Mouse (Mus musculus) stomach, embryonic 15.5 days (tissue): ENCODE data around the gene Racgap1. TPM values are rescaled to one million over a fixed set of nuclear protein-coding genes. Genes with fewer than 3 reads are reported as not detected.

ENCODE experiments used
- ATAC-seq: fragments of 200-750 bp; cut with Nextera tagmentation; 2 replicates; pipeline ENCODE4 v1.8.0; 2017; ENCODE audit warnings: low read depth, moderate number of reproducible peaks, moderate TSS enrichment; ENCODE audit not compliant: insufficient read depth, low FRiP score
- H3K27ac ChIP-seq: fragments of 300-500 bp; sonication (generic); 2 replicates; pipeline ENCODE4 v1.5.1; 2015; ENCODE audit warnings: mild to moderate bottlenecking, inconsistent platforms
- H3K27me3 ChIP-seq: fragments of 300-500 bp; sonication (generic); replicated peaks from 2 replicates; pipeline ENCODE4 v1.6.1; 2015; ENCODE audit warnings: inconsistent platforms
- H3K36me3 ChIP-seq: fragments of 300-500 bp; sonication (generic); 2 replicates; pipeline ENCODE4 v1.6.1; 2015; ENCODE audit warnings: inconsistent platforms
- H3K4me1 ChIP-seq: fragments of 300-500 bp; sonication (generic); 2 replicates; pipeline ENCODE4 v1.6.1; 2015; ENCODE audit warnings: inconsistent platforms
- H3K4me2 ChIP-seq: fragments of 300-500 bp; sonication (generic); 2 replicates; pipeline ENCODE4 v1.6.1; 2015; ENCODE audit warnings: mild to moderate bottlenecking, inconsistent platforms
- H3K4me3 ChIP-seq: fragments of 300-500 bp; sonication (generic); replicated peaks from 2 replicates; pipeline ENCODE4 v1.5.1; 2015; ENCODE audit warnings: inconsistent platforms
- H3K9ac ChIP-seq: fragments of 300-500 bp; sonication (generic); 2 replicates; pipeline ENCODE4 v1.6.1; 2015; ENCODE audit warnings: inconsistent platforms
- H3K9me3 ChIP-seq: fragments of 300-500 bp; sonication (generic); 2 replicates; pipeline ENCODE4 v1.6.1; 2016; ENCODE audit warnings: inconsistent platforms
- WGBS: fragments of 180-500 bp; shearing (Covaris S2); methylation state at CpG from one replicate; pipeline ENCODE4 v1.1.7; 2015; 5-methylcytosine and 5-hydroxymethylcytosine counted together
- polyA plus RNA-seq: library from polyadenylated mRNA; unstranded; fragments of >200 nt; fragmentation: Nextera tagmentation; extraction: Ambion mirVana; gene quantifications from 2 replicates; pipeline ENCODE4 v1.2.1, GENCODE M21; 2015

Gene Racgap1
- polyA plus RNA-seq, 1 experiment from 2014 or later: 115 TPM

DNA sequence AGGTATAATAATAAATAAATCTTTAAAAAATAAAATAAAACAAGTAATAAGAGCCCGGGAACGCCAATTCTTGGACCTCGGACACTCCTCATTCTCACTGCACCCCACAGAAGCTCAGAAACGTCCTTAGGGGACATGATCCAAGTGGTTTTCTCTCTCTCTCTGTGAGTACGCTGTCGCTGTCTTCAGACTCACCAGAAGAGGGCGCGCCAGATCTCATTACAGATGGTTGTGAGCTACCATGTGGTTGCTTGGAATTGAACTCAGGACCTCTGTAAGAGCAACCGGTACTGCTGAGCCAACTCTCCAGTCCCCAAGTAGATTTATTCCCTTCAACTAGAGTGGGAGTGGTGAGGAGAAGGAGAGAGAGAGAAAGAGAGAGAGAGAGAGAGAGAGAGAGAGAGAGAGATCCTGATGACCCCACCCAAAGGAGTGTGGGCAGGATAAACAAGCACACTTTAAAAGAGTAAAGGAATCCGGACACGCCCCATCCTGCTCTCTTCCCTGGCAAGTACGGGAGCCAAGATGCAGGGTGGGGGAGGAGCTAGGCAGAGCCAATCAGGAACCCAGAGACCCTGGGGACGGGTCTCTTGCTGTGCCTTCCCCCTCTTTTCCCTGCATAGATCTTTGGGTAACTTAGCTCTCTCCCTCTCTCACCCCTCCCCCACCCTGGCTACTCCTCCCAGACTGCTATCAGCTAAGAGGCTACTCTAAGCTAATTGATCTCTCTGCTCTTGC, 26.8 kb upstream of the Racgap1 start:
- Histone ChIP-seq H3K9ac (no peak overlapping the region), H3K4me2 (no peak overlapping the region), H3K9me3 (no peaks in the 10 kb centered on the region), H3K4me1 (peaks cover 5% of the 10 kb centered on the region; the same call in 1 of the 2 replicates), H3K36me3 (no peaks in the 10 kb centered on the region), H3K27ac (no peak overlapping the region), H3K27me3 (peaks cover 7% of the 10 kb centered on the region), H3K4me3 (no peak overlapping the region)
- WGBS: 15% methylated on average over 13 of the region's 13 CpGs
- no peak for ATAC-seq

DNA sequence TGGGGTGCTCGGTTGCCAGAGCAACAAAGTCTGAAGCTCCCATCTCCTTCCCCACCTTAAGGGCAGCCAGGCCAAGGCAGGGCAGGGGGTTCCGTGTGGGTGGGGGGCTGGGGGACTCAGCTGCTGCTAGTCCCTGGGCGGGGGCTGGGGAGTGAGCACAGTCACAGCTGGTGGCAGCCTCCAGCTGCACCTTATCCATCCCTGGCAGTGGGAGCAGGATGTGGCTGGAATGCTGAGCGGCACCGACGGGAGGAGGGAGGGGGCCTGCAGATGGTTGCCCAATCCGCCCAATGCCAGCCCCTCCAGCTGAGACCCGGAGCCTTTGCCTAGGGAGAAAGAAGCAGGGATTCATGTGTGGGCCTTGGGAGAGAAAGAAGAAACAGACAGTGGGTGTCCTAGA, 25.6 kb upstream of the Racgap1 start:
- Histone ChIP-seq H3K9ac (no peak overlapping the region), H3K4me3 (no peak overlapping the region), H3K4me2 (no peak overlapping the region), H3K9me3 (no peaks in the 10 kb centered on the region), H3K27ac (no peak overlapping the region), H3K36me3 (no peaks in the 10 kb centered on the region), H3K27me3 (peaks cover 15% of the 10 kb centered on the region), H3K4me1 (peaks cover 5% of the 10 kb centered on the region; the same call in 1 of the 2 replicates)
- 37% methylated on average over 8 of the region's 8 CpGs for WGBS
- ATAC-seq: no peak

DNA sequence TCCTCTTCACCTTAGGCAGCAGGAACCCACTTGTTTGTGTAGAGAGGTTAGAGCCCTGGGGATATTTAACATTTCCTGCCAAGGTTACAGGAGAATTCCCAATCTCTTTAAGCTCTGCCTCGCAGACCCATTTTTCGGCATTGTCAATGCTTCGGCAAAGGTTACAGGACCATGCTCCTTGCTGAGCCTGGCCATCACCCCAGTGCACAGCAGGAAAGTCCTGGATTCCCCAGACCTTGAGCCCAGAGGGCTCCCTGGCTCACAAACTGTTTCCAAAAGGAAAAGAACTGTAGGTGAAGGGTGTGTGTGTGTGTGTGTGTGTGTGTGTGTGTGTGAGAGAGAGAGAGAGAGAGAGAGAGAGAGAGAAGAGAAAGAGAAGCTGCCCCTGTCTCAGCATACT, 23.4 kb upstream of the Racgap1 start:
- WGBS: 92% methylated on average over 3 of the region's 3 CpGs
- no peak overlapping the region for H3K9ac ChIP-seq
- H3K9me3 ChIP-seq: no peaks in the 10 kb centered on the region
- peaks cover 26% of the 10 kb centered on the region for H3K27me3 ChIP-seq
- peaks cover 10% of the 10 kb centered on the region; the same call in 1 of the 2 replicates for H3K4me1 ChIP-seq
- no peak overlapping the region for H3K27ac ChIP-seq
- H3K4me2 ChIP-seq: no peak overlapping the region
- no peak for ATAC-seq
- H3K36me3 ChIP-seq: no peaks in the 10 kb centered on the region
- no peak overlapping the region for H3K4me3 ChIP-seq

DNA sequence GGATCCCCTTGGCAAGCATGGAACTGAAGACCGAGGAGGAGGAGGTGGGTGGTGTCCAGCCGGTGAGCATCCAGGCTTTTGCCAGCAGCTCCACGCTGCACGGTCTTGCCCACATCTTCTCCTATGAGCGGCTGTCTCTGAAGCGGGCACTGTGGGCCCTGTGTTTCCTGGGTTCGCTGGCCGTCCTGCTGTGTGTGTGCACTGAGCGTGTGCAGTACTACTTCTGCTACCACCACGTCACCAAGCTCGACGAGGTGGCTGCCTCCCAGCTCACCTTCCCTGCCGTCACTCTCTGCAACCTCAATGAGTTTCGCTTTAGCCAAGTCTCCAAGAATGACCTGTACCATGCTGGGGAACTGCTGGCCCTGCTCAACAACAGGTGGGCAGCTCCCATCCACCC, 20.3 kb upstream of the Racgap1 start:
- Histone ChIP-seq H3K4me2 (no peak overlapping the region), H3K4me1 (0 out of 2 replicates have a peak, but pooled peaks cover 5% of the 10 kb centered on the region), H3K36me3 (no peaks in the 10 kb centered on the region), H3K9ac (no peak overlapping the region), H3K27me3 (peaks cover 42% of the 10 kb centered on the region), H3K9me3 (no peaks in the 10 kb centered on the region), H3K27ac (no peak overlapping the region), H3K4me3 (0 out of 2 replicates have a peak overlapping the region, but pooled peaks have one; percentile 2)
- no peak for ATAC-seq
- 67% methylated on average over 14 of the region's 14 CpGs for WGBS

DNA sequence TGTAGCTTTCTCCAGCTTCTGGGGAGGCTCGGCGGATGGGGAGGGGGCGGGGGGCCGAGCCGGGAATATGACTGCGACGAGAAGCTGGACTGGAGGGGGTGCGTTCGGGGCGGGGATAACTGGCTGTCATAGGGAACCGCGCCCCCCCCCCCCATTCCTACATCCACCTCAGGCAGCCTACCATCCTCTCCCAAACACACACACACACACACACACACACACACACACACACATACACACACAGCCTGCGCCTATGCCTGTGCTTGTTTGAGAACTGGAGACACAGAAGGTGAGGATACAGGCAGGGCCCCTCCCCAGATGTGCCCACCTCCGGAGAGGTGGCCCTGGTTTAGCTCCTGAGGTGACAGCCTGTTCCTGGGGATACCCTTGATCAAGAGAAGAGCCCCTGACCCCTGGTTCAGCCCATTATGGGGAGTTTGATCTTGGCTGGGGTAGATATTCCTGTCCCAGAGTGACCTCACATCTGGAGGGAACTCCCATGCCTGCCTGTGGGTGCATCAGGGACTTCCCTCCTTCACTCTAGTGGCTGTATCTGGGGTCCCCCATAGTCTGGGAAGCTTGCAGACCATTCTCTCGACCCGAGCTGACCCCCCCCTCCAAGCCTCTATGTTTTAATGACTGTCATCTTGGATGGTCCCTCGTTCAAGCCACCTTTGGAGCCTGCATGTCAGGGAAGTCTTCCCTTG, 19.7 kb upstream of the Racgap1 start:
- Histone ChIP-seq H3K4me1 (0 out of 2 replicates have a peak, but pooled peaks cover 5% of the 10 kb centered on the region), H3K4me3 (peak overlapping the region; percentile 51), H3K9me3 (no peaks in the 10 kb centered on the region), H3K9ac (peak overlapping the region; percentile 25; the same call in 1 of the 2 replicates), H3K36me3 (no peaks in the 10 kb centered on the region), H3K27ac (no peak overlapping the region), H3K4me2 (peak overlapping the region; percentile 97), H3K27me3 (peaks cover 49% of the 10 kb centered on the region)
- ATAC-seq: no peak
- 13% methylated on average over 14 of the region's 17 CpGs for WGBS

DNA sequence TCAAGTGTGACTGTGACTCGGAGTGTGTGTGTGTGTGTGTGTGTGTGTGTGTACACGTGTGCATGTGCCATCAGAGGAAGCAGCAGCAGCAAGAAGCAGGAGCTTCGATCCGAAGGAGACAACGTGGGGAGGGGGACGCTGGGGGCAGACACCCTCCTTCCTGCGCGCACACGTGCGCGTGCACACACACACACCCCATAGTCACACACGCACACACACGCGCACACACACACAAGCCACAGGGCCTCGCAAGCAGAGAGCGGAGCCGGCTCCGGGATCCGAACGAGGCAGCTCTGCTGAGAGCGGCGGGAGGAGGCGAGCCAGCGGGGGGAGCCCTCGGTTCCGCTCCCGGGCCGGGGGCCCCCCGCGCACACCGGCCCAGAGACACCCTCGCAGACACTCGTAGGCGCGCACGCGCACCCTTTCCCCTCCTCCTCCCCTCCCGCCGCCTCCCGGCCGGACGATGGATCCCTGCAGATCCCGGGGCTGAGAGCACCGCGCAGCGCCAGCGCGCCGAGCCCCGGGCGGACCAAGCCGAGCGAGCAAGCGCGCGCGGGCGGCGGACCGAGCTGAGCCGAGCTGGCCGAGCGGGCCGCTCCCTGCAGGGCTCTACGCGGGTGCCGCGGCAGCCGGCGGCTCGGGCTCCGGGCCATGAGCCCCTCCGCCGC, 18.8 kb upstream of the Racgap1 start, which contains the start of gene Asic1:
Gene Asic1, plus strand, starts transcription at position 215 of the 668 bp plus-strand sequence.
- H3K36me3 ChIP-seq: no peaks in the 10 kb centered on the region
- 0 out of 2 replicates have a peak, but pooled peaks cover 5% of the 10 kb centered on the region for H3K4me1 ChIP-seq
- ATAC-seq: peak; percentile 67
- H3K4me3 ChIP-seq: peak within 1 kb of the TSS; percentile 51
- WGBS: under 1% methylated on average over 60 of the region's 74 CpGs
- peak within 1 kb of the TSS; percentile 25; the same call in 1 of the 2 replicates for H3K9ac ChIP-seq
- H3K27ac ChIP-seq: no peak within 1 kb of the TSS
- H3K27me3 ChIP-seq: peaks cover 55% of the 10 kb centered on the region
- no peaks in the 10 kb centered on the region for H3K9me3 ChIP-seq
- H3K4me2 ChIP-seq: peak within 1 kb of the TSS; percentile 97

DNA sequence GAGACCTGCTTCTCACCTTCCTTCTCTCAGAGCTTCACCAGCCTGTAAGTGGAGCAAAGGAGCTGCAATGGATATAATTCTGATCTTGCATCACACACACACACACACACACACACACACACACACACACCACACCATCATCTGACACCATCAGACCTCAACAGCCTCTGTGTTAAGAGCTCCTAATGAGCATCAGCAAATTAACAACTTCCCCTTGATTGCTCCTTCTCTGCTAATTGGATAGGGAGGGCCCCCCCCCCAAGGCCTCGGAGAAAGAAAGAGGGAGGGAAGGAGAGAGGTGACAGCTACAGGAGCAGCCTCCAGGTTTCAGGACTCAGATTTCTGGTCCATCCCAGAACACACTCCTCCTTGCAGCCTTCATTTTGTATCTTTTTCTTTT, 17.9 kb upstream of the Racgap1 start:
- H3K4me1 ChIP-seq: peaks cover 14% of the 10 kb centered on the region
- H3K9me3 ChIP-seq: no peaks in the 10 kb centered on the region
- no peak overlapping the region for H3K27ac ChIP-seq
- H3K36me3 ChIP-seq: no peaks in the 10 kb centered on the region
- 0% methylated on average over 1 of the region's 1 CpGs for WGBS
- ATAC-seq: no peak
- H3K9ac ChIP-seq: no peak overlapping the region
- no peak overlapping the region for H3K4me3 ChIP-seq
- peaks cover 59% of the 10 kb centered on the region for H3K27me3 ChIP-seq
- H3K4me2 ChIP-seq: no peak overlapping the region

DNA sequence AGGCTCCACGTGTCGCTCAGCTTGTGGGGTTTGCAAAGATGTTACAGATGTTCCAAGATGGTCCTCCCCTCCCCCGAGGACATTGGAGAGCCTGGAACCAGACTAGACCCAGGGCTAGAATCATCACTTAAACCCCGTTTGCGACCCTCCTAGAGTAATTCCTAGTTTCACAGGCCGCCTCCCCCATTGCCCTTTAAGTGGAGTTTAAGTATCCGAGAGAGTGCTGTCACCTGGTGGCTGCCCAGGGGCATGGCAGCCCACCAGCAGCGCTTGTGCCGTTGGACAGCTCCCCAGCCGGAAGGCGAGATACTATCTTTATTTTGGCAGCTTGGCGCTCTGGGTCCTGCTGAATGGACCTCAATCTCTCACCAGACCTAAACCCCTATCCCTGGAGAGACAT, 17.4 kb upstream of the Racgap1 start:
- Histone ChIP-seq H3K36me3 (no peaks in the 10 kb centered on the region), H3K27ac (no peak overlapping the region), H3K9me3 (no peaks in the 10 kb centered on the region), H3K9ac (no peak overlapping the region), H3K27me3 (peaks cover 58% of the 10 kb centered on the region), H3K4me2 (no peak overlapping the region), H3K4me1 (peaks cover 19% of the 10 kb centered on the region), H3K4me3 (no peak overlapping the region)
- no peak for ATAC-seq
- WGBS: 5% methylated on average over 12 of the region's 12 CpGs

DNA sequence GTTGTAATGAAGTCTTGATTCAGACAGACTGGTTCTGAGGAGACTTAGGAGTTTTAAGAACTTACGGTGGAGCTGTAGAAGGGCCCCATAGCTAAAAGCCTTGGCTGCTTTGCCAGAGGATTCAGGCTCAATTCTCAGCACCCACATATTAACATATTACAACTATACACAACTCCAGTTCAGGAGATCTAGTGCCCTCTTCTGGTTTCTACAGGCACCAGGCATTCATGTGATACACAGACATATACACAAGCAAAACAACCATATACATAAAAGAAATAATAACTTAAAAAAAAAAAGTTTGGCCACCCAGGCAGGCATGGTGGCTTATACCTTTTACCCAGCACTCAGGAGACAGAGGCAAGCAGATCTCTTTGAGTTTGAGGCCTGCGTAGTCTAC, 16.1 kb upstream of the Racgap1 start:
- WGBS: 95% methylated on average over 2 of the region's 2 CpGs
- H3K27me3 ChIP-seq: peaks cover 46% of the 10 kb centered on the region
- ATAC-seq: no peak
- no peak overlapping the region for H3K4me2 ChIP-seq
- no peaks in the 10 kb centered on the region for H3K9me3 ChIP-seq
- H3K27ac ChIP-seq: no peak overlapping the region
- no peaks in the 10 kb centered on the region for H3K36me3 ChIP-seq
- no peak overlapping the region for H3K4me3 ChIP-seq
- peaks cover 21% of the 10 kb centered on the region for H3K4me1 ChIP-seq
- H3K9ac ChIP-seq: no peak overlapping the region

DNA sequence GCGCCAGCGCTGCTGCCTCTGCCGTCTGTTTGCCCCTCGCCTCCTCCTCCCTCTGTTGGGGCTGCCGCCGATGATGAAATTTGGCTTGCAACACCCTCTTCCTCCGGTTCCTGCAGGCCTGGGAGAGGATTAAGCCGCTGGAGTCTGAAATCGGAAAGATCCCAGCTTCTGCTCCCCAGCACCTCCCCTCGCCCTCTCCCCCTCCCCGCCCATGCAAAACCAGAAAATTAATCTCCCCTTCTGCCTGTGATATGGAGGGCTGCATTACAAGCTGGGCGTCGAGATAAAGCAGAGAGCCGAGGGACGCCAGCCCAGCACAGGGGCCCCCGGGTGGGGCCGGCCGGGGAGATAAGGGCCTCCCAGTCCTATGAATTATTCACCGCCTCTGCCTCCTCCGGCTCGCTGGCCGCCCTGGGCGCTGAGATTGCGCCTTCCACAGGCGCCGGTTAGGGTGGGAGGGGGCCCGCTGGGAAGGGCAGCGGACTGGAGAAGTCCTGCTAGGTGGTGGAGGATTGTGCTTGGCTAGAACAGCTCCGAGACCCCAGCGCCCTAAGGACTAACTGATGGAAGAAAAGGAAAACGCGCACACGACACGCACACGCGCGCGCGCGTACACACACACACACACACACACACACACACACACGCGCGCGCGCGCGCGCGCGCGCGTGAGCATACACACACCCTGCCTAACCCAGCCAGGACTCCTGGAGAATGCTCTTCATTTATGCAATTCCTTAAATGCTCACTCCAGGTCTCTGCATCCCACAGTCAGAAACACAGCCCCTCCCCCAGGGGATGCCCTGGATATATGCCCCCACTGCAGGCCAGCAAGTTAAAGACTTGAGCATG, 13.4 kb upstream of the Racgap1 start:
- WGBS: under 1% methylated on average over 46 of the region's 52 CpGs
- peak; percentile 93 for ATAC-seq
- peaks cover 33% of the 10 kb centered on the region for H3K27me3 ChIP-seq
- H3K4me1 ChIP-seq: peaks cover 16% of the 10 kb centered on the region
- H3K4me2 ChIP-seq: peak overlapping the region; percentile 87
- H3K9ac ChIP-seq: no peak overlapping the region
- H3K36me3 ChIP-seq: no peaks in the 10 kb centered on the region
- no peaks in the 10 kb centered on the region for H3K9me3 ChIP-seq
- H3K4me3 ChIP-seq: peak overlapping the region; percentile 45
- H3K27ac ChIP-seq: peak overlapping the region; percentile 62

DNA sequence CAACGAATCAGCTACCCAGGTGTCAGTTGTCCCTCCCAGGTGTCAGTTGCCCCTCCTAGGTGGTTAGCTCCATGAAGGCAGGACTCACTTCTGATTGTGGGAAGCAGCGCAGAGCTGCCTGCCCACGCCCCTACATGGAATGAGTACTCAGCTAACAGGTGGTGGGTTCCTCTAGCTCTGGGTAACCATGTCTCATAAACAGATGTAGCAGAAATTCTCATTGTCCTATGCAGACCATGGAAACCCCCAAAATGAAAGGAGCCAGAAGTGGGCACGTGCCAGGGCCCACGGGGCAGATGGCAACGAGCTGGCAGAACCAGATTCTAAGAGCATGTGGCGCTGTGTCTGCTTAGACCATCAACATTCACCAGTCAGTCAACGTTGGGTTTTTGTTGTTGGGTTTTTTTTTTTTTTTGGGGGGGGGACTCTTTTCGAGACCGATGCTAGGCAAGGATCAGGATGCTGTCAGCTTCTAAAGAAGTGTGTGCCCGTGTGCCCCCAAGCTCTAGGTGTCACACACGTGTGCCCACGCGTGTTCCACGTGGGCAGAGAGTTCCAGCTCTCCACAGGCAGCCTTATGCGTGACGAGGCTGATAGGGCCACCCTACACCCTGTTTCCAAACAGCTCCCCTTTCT, 12.6 kb upstream of the Racgap1 start:
- peak overlapping the region; percentile 45 for H3K4me3 ChIP-seq
- no peak; the same call in 1 of the 2 replicates for ATAC-seq
- H3K36me3 ChIP-seq: no peaks in the 10 kb centered on the region
- no peak overlapping the region for H3K9ac ChIP-seq
- H3K27me3 ChIP-seq: peaks cover 25% of the 10 kb centered on the region
- H3K27ac ChIP-seq: peak overlapping the region; percentile 62
- WGBS: 3% methylated on average over 17 of the region's 17 CpGs
- H3K4me1 ChIP-seq: peaks cover 16% of the 10 kb centered on the region
- H3K4me2 ChIP-seq: peak overlapping the region; percentile 87
- no peaks in the 10 kb centered on the region for H3K9me3 ChIP-seq
